Mouse (Mus musculus) limb, embryonic 11.5 days (tissue): ENCODE results near the gene Cdx4. TPM values are rescaled to one million over a fixed set of nuclear protein-coding genes. Genes with fewer than 3 reads are reported as not detected.

Experiments used
- ATAC-seq: fragments of 200-750 bp; cut with Nextera tagmentation; 2 replicates; pipeline ENCODE4 v1.8.0; 2017; ENCODE audit warnings: low read depth; ENCODE audit not compliant: insufficient number of reproducible peaks, low FRiP score, low TSS enrichment
- DNase-seq: peaks from one replicate; pipeline ENCODE4 v3.0.0-alpha.2; 2015; ENCODE audit warnings: low spot score
- H3K27ac ChIP-seq: fragments of 300-500 bp; sonication (generic); replicated peaks from 2 replicates; pipeline ENCODE4 v1.5.1; 2014; ENCODE audit warnings: low read depth, mild to moderate bottlenecking, low read length
- H3K27me3 ChIP-seq: fragments of 300-500 bp; sonication (generic); 2 replicates; pipeline ENCODE4 v1.6.1; 2014; ENCODE audit warnings: mild to moderate bottlenecking, low read length, mixed read lengths; ENCODE audit not compliant: control insufficient read depth, insufficient read depth
- H3K36me3 ChIP-seq: fragments of 300-500 bp; sonication (generic); 2 replicates; pipeline ENCODE4 v1.6.1; 2014; ENCODE audit warnings: mild to moderate bottlenecking, low read length, moderate library complexity, mixed read lengths; ENCODE audit not compliant: control insufficient read depth, insufficient read depth
- H3K4me1 ChIP-seq: fragments of 300-500 bp; sonication (generic); 2 replicates; pipeline ENCODE4 v1.6.1; 2014; ENCODE audit warnings: low read length, mixed read lengths; ENCODE audit not compliant: control insufficient read depth, insufficient read depth
- H3K4me2 ChIP-seq: fragments of 300-500 bp; sonication (generic); 2 replicates; pipeline ENCODE4 v1.6.1; 2014; ENCODE audit warnings: low read depth, mild to moderate bottlenecking, moderate library complexity; ENCODE audit not compliant: severe bottlenecking
- H3K4me3 ChIP-seq: fragments of 300-500 bp; sonication (generic); 2 replicates; pipeline ENCODE4 v1.5.1; 2014; ENCODE audit warnings: low read depth, low read length
- H3K9ac ChIP-seq: fragments of 300-500 bp; sonication (generic); 2 replicates; pipeline ENCODE4 v1.6.1; 2014; ENCODE audit warnings: mild to moderate bottlenecking, low read length
- H3K9me3 ChIP-seq: fragments of 300-500 bp; sonication (generic); 2 replicates; pipeline ENCODE4 v1.6.1; 2016; ENCODE audit warnings: low read length; ENCODE audit not compliant: control insufficient read depth
- WGBS: fragments of 180-500 bp; shearing (Covaris S2); extraction: QIAGEN DNeasy Blood & Tissue Kit; methylation state at CpG from one replicate; pipeline ENCODE4 v1.1.7; 2014; 5-methylcytosine and 5-hydroxymethylcytosine counted together
- polyA plus RNA-seq: library from polyadenylated mRNA; unstranded; fragments of >200 nt; fragmentation: Nextera tagmentation; extraction: Ambion mirVana; gene quantifications from 2 replicates; pipeline ENCODE4 v1.2.1, GENCODE M21; 2014

The Cdx4 gene
- polyA plus RNA-seq, 1 experiment from 2014 or later: not detected

DNA sequence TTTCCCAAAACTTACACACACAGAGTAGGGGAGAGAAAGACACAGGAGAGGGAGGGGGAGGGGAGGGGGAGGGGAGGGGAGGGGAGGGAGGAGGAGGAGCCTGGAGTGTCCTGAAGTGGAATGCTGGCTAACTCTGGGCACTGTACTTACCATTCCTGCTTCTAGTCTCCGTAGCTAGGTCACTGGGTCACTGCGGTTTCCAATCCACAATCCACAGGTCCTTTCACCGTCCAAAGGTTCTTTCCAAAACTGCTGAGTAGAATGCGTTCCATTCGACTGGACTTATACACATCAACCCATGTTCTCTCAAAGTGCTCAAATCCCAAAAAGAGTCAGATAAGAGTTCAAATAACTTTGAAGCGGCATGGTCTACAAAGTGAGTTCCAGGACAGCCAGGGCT, 7.1 kb upstream of the Cdx4 start:
- 82% methylated on average over 6 of the region's 6 CpGs for WGBS
- no peak for ATAC-seq
- Histone ChIP-seq H3K27ac (no peak overlapping the region), H3K9me3 (no peaks in the 10 kb centered on the region), H3K4me1 (no peaks in the 10 kb centered on the region), H3K27me3 (peaks cover 6% of the 10 kb centered on the region; the same call in 1 of the 2 replicates), H3K9ac (no peak overlapping the region), H3K4me2 (no peak overlapping the region), H3K4me3 (no peak overlapping the region), H3K36me3 (no peaks in the 10 kb centered on the region)
- DNase-seq: no peak

DNA sequence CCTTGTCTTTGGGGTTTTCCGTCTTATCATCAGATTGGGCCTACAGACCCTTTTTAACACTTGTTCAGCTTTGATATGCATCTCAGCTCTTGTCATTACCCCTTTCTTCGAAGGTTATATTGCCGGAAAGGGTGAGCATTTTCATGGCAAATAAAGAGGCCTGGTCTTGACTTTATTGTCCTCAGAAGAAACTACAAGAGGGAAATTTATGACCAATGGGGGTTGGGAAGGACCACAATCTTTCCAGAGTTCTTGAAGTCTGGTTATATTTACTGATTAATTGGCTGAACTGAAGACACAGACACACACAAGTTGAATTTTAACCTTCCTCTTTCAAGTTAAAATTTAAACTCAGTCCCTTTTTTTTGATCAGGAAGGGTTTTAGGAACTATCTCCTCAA, 4.7 kb downstream of the Cdx4 start:
- H3K9me3 ChIP-seq: no peaks in the 10 kb centered on the region
- no peak overlapping the region for H3K9ac ChIP-seq
- H3K36me3 ChIP-seq: no peaks in the 10 kb centered on the region
- ATAC-seq (no peak), DNase-seq (no peak)
- H3K27me3 ChIP-seq: peaks cover 25% of the 10 kb centered on the region
- no peak overlapping the region for H3K4me3 ChIP-seq
- no peak overlapping the region for H3K4me2 ChIP-seq
- H3K27ac ChIP-seq: no peak overlapping the region
- no peaks in the 10 kb centered on the region for H3K4me1 ChIP-seq
- WGBS: 38% methylated on average over 3 of the region's 3 CpGs

DNA sequence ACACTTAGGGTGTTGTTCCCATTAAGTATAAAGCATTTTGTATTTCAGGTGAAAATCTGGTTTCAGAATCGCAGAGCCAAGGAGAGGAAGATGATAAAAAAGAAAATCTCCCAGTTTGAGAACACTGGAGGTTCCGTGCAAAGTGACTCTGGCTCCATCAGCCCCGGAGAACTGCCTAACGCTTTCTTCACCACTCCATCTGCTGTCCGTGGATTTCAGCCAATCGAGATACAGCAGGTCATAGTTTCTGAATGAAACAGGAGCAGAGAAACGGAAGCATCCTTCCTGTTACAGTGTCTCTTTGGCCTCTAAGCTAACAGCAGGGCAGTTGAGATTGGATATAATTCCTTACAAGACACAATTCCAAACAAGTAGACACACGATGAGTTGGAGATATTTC, 8.2 kb downstream of the Cdx4 start:
- Histone ChIP-seq H3K27me3 (peaks cover 7% of the 10 kb centered on the region; the same call in 1 of the 2 replicates), H3K9ac (no peak overlapping the region), H3K9me3 (no peaks in the 10 kb centered on the region), H3K27ac (no peak overlapping the region), H3K36me3 (no peaks in the 10 kb centered on the region), H3K4me3 (no peak overlapping the region), H3K4me1 (no peaks in the 10 kb centered on the region), H3K4me2 (no peak overlapping the region)
- DNase-seq (no peak), ATAC-seq (no peak)
- WGBS: 76% methylated on average over 8 of the region's 8 CpGs

DNA sequence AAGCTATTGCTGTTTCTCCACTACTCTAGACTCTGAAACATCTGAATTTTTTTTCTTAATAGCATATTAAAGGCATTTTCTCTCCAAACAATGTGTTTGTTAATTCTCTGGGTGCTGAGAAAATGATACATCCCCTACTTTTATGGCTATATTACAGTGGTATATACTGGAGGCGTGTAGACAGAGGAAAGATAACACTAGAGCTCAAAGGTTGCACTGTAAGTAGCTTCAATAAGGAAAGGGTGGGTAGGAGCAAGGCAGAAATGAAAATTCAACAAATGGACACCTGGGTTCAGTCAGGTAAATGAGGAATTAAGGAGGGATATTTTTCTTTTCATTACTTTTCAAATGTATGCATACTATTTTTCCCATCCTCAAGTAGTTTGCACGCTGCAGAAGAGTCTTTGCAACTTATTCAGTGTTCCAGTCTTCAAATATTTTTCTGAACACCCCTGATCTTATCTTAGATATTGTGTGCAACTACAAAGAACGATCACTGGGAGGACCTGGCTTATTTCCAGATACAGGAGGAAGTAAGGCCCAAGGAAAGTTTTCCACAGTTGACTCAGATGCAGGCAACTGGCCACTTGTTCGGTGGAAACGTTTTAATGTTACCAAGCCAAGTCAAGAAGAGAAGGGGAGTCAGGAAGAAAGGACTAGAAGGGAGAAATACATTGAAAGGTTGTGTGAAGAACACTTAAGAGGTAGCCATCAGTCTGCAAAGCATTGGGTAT, 10.1 kb downstream of the Cdx4 start:
- peaks cover 7% of the 10 kb centered on the region; the same call in 1 of the 2 replicates for H3K27me3 ChIP-seq
- no peak overlapping the region for H3K4me3 ChIP-seq
- no peak for DNase-seq
- no peaks in the 10 kb centered on the region for H3K4me1 ChIP-seq
- H3K36me3 ChIP-seq: no peaks in the 10 kb centered on the region
- H3K27ac ChIP-seq: no peak overlapping the region
- no peak overlapping the region for H3K9ac ChIP-seq
- H3K9me3 ChIP-seq: no peaks in the 10 kb centered on the region
- no peak overlapping the region for H3K4me2 ChIP-seq
- 82% methylated on average over 5 of the region's 5 CpGs for WGBS
- no peak for ATAC-seq

DNA sequence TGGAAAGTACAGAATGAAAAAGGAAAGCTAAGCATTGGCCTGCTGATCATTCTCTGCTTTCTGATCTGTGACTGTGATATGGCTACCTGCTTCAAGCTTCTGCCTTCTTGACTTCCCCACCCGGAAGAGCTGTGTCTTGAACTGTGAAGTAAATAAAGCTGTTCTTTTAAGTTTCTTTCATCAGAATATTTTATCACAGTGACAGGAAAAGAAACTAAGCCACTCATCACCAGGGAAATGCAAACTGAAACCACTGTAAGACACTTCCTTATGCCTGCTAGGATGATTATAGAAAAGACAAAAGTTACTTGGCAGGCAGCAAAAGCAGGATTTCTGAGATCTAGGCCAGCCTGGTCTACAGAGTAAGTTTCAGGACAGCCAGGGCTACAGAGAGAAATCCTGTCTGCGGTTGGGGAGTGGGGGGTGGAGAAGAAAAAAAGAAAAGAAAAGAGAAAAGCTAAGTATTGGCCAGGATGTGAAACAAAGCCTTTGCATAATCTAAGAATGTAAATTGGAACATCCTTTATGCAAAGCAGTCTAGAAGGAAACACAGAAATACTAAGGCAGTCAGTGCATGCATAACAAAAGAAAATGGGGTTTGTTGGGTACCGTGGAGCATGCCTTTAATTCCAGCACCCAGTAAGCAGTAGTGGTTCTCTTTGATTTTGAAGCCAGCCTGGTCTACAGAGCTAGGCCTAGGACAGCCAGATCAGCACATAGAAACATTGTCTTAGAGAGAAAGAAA, 20.3 kb downstream of the Cdx4 start:
- Histone ChIP-seq H3K27me3 (no peaks in the 10 kb centered on the region), H3K9me3 (no peaks in the 10 kb centered on the region), H3K9ac (no peak overlapping the region), H3K4me3 (no peak overlapping the region), H3K27ac (no peak overlapping the region), H3K4me2 (no peak overlapping the region), H3K36me3 (no peaks in the 10 kb centered on the region), H3K4me1 (no peaks in the 10 kb centered on the region)
- no peak for ATAC-seq
- 74% methylated on average over 3 of the region's 3 CpGs for WGBS
- DNase-seq: no peak

DNA sequence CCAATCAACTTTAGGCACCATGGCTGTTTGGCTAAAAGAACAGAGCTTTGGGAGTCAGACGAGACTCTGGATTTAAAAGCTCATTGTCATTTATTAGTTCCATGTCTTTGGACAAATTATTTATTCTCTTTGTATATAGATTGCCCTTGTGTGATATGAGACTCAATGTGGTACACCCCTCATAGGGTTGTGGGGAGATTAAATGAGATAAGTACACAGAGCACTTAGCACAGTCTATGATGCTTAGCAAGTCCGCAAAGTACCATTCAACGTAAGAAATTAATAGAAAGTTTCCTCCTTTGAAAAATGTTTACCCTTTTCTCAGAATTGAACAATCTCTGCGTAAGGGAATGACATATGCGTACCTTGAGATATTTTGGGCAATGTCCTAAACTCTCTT, 34.6 kb downstream of the Cdx4 start:
- Histone ChIP-seq H3K4me3 (peak overlapping the region; percentile 50; the same call in 1 of the 2 replicates), H3K9ac (no peak overlapping the region), H3K36me3 (no peaks in the 10 kb centered on the region), H3K27me3 (peaks cover 18% of the 10 kb centered on the region), H3K4me1 (no peaks in the 10 kb centered on the region), H3K9me3 (no peaks in the 10 kb centered on the region), H3K27ac (no peak overlapping the region), H3K4me2 (no peak overlapping the region)
- ATAC-seq (no peak), DNase-seq (no peak)
- WGBS: 53% methylated on average over 5 of the region's 5 CpGs

DNA sequence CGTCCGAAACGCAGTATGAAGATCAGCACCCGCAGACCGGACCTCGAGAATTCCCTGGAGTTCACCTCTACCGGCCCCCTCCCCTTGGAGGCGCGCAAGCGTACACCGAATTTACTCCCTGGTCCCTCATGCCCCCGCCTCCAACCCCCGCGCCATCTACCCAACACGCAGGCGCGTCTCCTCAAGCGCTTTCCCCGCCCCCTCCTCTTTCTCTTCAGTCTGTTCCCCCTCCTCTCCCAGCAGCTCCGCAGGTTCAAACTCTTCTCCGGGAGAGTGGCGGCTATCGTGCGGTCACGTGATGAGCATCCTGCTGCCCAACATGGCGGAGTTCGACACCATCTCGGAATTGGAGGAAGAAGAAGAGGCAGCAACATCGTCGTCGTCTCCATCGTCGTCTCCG, 35.1 kb downstream of the Cdx4 start, which contains the start of gene Chic1:
Gene Chic1, plus strand, starts transcription at position 190 of the 400 bp plus-strand sequence.
- no peaks in the 10 kb centered on the region for H3K4me1 ChIP-seq
- no peaks in the 10 kb centered on the region for H3K9me3 ChIP-seq
- DNase-seq (peak; percentile 84), ATAC-seq (peak; percentile 89)
- no peak within 1 kb of the TSS for H3K27ac ChIP-seq
- H3K4me3 ChIP-seq: peak within 1 kb of the TSS; percentile 50
- H3K9ac ChIP-seq: peak within 1 kb of the TSS; percentile 72
- peaks cover 19% of the 10 kb centered on the region for H3K27me3 ChIP-seq
- 12% methylated on average over 34 of the region's 34 CpGs for WGBS
- H3K36me3 ChIP-seq: no peaks in the 10 kb centered on the region
- peak within 1 kb of the TSS; percentile 36 for H3K4me2 ChIP-seq

DNA sequence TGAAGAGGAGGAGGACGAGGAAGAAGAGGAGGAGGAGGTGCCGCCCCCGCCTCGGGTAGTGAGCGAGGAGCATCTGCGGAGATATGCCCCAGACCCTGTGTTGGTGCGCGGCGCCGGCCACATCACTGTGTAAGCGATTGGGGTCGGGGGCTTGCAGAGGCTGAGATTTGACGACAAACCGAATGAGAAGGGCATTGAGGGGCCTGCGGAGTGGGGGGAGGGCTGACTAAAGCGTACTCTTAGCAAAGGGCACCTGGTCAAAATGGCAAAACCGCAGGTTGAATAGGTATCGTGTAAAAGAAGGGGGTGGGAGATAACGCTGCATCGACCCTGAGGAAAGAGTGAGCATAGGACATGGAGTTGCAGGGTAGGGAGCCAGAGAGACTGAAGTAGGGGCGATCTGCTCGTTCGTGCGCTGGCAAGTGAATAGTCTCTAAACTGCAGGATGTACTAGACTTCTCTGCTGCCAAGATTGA, 35.6 kb downstream of the Cdx4 start:
- Histone ChIP-seq H3K4me3 (peak overlapping the region; percentile 50), H3K27me3 (peaks cover 19% of the 10 kb centered on the region), H3K27ac (no peak overlapping the region), H3K9ac (peak overlapping the region; percentile 72), H3K9me3 (no peaks in the 10 kb centered on the region), H3K4me1 (no peaks in the 10 kb centered on the region), H3K36me3 (no peaks in the 10 kb centered on the region), H3K4me2 (peak overlapping the region; percentile 36)
- ATAC-seq (0 out of 2 replicates have a peak, but pooled peaks have one; percentile 9), DNase-seq (no peak)
- 20% methylated on average over 24 of the region's 24 CpGs for WGBS
